Mouse (Mus musculus): Measurements from ENCODE around the gene Wnt11.

GRCm38 (mm10) chr7:98895501-98896095, 60.7 kb downstream of the Wnt11 start:
- TF ChIP-seq POLR2A (IDR thresholded peaks at IDR 0.05; ENCODE audit: borderline replicate concordance, control insufficient read depth, low read depth, low read length) (no peak), CTCF (IDR thresholded peaks at IDR 0.05; ENCODE audit: control insufficient read depth, insufficient read depth, low read length) (no peak)

Data from bone marrow, adult 2 months (tissue).